17 mouse cellular contexts compared by ENCODE assay signal in the genomic region with DNA sequence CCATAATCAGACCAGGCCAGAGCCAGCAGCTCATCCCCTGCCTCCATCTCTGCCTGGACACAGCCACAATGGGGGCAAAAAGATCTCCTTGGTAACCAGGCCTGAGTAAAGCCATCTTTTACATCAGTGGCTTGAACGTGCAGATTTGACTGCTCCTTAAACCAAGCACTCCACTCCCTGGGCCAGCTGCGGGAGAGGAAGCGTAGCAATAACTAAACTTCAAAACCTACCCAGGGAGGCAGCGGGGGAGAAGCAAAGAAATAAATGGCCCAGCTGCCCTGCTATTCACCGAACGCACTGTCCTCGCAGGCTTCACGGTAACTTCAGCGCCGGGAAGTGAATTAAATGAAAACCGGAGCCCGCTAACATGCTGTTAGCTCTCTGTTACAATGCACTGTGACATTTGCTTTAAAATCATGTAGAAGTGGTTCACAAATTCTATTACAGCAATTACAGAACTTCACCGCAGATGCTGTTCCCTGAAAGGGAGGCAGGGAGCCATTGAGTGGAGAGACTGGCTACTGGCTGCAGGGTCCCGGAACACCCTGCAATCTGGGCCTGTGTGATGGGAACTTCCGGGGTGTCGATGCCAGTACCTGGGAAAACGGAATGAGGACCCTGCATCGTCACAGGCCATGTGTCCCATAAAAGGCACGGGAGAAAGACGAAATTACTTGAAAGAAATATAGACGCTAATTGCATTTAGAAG. TPM values are rescaled to one million over a fixed set of nuclear protein-coding genes. Genes with fewer than 3 reads are reported as not detected.
DNase-seq lines count a peak whose midpoint lies in the region; ATAC-seq and TF ChIP-seq lines count a peak whose summit lies in the region.
"Had no signal": no experiment of that assay in that cellular context is flagged by ENCODE, and none has a peak within 500 bp of the region (broad histone marks: within the 10 kb centered on the region; RNA-seq: fewer than 3 reads in every experiment).

No protein-coding gene starts in this region.

- no peak overlapping the region for H3K9ac ChIP-seq in forebrain, embryonic 13.5 days
- H3K9ac ChIP-seq in hindbrain, embryonic 14.5 days, result no peak overlapping the region
- no peak overlapping the region for H3K9ac ChIP-seq in midbrain, embryonic 16.5 days (ENCODE audit: low read depth, low read length)
- H3K9ac ChIP-seq: embryonic facial prominence, embryonic 13.5 days; liver, embryonic 14.5 days had no signal

- peak overlapping the region; percentile 12 for H3K4me2 ChIP-seq in forebrain, embryonic 13.5 days
- peak overlapping the region; percentile 10; the same call in 1 of the 2 replicates for H3K4me2 ChIP-seq in hindbrain, embryonic 14.5 days (replicated peaks)
- peak overlapping the region; percentile 2; the same call in 1 of the 2 replicates for H3K4me2 ChIP-seq in midbrain, embryonic 16.5 days (ENCODE audit: low read length)
- H3K4me2 ChIP-seq: embryonic facial prominence, embryonic 13.5 days had no signal

- H3K4me1 ChIP-seq in forebrain, embryonic 13.5 days, result peaks cover 11% of the 10 kb centered on the region
- H3K4me1 ChIP-seq in hindbrain, embryonic 14.5 days (replicated peaks; ENCODE audit: control insufficient read depth, insufficient read depth, low read length), result peaks cover 5% of the 10 kb centered on the region; the same call in 1 of the 2 replicates
- H3K4me1 ChIP-seq in midbrain, embryonic 16.5 days (ENCODE audit: control insufficient read depth, insufficient read depth, low read length), result no peaks in the 10 kb centered on the region; the same call in 1 of the 2 replicates
- H3K4me1 ChIP-seq: embryonic facial prominence, embryonic 13.5 days; limb, embryonic 10.5 days had no signal

- H3K36me3 ChIP-seq in forebrain, embryonic 13.5 days (ENCODE audit: poor library complexity, severe bottlenecking), result no peaks in the 10 kb centered on the region
- no peaks in the 10 kb centered on the region for H3K36me3 ChIP-seq in hindbrain, embryonic 14.5 days (replicated peaks; ENCODE audit: control insufficient read depth, insufficient read depth)
- H3K36me3 ChIP-seq in midbrain, embryonic 16.5 days (ENCODE audit: control insufficient read depth, insufficient read depth, low read length), result no peaks in the 10 kb centered on the region
- H3K36me3 ChIP-seq: embryonic facial prominence, embryonic 13.5 days; limb, embryonic 10.5 days had no signal

- peak; percentile 80 for DNase-seq in brain, embryonic 14.5 days (ENCODE audit: low read depth)
- DNase-seq in hindbrain, embryonic 14.5 days (ENCODE audit: low spot score), result no peak
- DNase-seq in lung, postnatal 10 days, result no peak
- DNase-seq in thymus, postnatal 36 days, result no peak
- DNase-seq in left cerebral cortex, adult 11 months (ENCODE audit: low spot score), result no peak
- DNase-seq: cerebellum, adult 18-20 months; heart, postnatal 14 days; kidney, adult 11 months; kidney, postnatal 14 days; lung, postnatal 14 days; right cerebral cortex, postnatal 14 days; thymus, postnatal 4 days had no signal

- H3K27me3 ChIP-seq in forebrain, embryonic 13.5 days, result no peaks in the 10 kb centered on the region
- no peaks in the 10 kb centered on the region for H3K27me3 ChIP-seq in hindbrain, embryonic 14.5 days (ENCODE audit: control insufficient read depth, insufficient read depth, low read length)
- H3K27me3 ChIP-seq in midbrain, embryonic 16.5 days (ENCODE audit: control insufficient read depth, insufficient read depth, low read depth, low read length), result no peaks in the 10 kb centered on the region
- H3K27me3 ChIP-seq: embryonic facial prominence, embryonic 13.5 days had no signal

- no peak for TF ChIP-seq POLR2A in brain, embryonic 14.5 days (IDR thresholded peaks at IDR 0.05; ENCODE audit: borderline replicate concordance, extremely low read depth, insufficient read depth, insufficient read length, poor library complexity, severe bottlenecking)

- no peaks in the 10 kb centered on the region for H3K9me3 ChIP-seq in forebrain, embryonic 13.5 days (replicated peaks)
- H3K9me3 ChIP-seq in hindbrain, embryonic 14.5 days (ENCODE audit: control insufficient read depth, low read length), result no peaks in the 10 kb centered on the region
- H3K9me3 ChIP-seq in midbrain, embryonic 16.5 days (replicated peaks; ENCODE audit: control insufficient read depth, low read length, poor library complexity, severe bottlenecking), result no peaks in the 10 kb centered on the region
- H3K9me3 ChIP-seq: embryonic facial prominence, embryonic 13.5 days; limb, embryonic 10.5 days had no signal

- peak; percentile 57; the same call in 1 of the 2 replicates for ATAC-seq in forebrain, embryonic 13.5 days
- ATAC-seq in hindbrain, embryonic 14.5 days (ENCODE audit: low FRiP score), result 0 out of 2 replicates have a peak, but pooled peaks have one; percentile 27
- 0 out of 2 replicates have a peak, but pooled peaks have one; percentile 32 for ATAC-seq in midbrain, embryonic 16.5 days

- no peak overlapping the region for H3K4me3 ChIP-seq in forebrain, embryonic 13.5 days
- no peak overlapping the region for H3K4me3 ChIP-seq in hindbrain, embryonic 14.5 days (replicated peaks; ENCODE audit: low read length)
- no peak overlapping the region for H3K4me3 ChIP-seq in midbrain, embryonic 16.5 days (ENCODE audit: low read depth, low read length)
- H3K4me3 ChIP-seq: embryonic facial prominence, embryonic 13.5 days; limb, embryonic 10.5 days had no signal

- no peak for TF ChIP-seq CTCF in brain, embryonic 14.5 days (IDR thresholded peaks at IDR 0.05; ENCODE audit: borderline replicate concordance, extremely low read depth, insufficient read depth, insufficient read length)

- whole genome bisulfite sequencing in forebrain, embryonic 13.5 days, result 52% methylated on average over 21 of the region's 21 CpGs
- 42% methylated on average over 21 of the region's 21 CpGs for WGBS in hindbrain, embryonic 14.5 days
- WGBS in midbrain, embryonic 16.5 days, result 47% methylated on average over 21 of the region's 21 CpGs

- peak overlapping the region; percentile 60 for H3K27ac ChIP-seq in forebrain, embryonic 13.5 days
- H3K27ac ChIP-seq in hindbrain, embryonic 14.5 days, result no peak overlapping the region
- H3K27ac ChIP-seq in midbrain, embryonic 16.5 days (ENCODE audit: low read length), result no peak overlapping the region
- H3K27ac ChIP-seq: embryonic facial prominence, embryonic 13.5 days; limb, embryonic 10.5 days; liver, embryonic 14.5 days had no signal

RNA-seq across cellular contexts. Expression of a gene that starts 30.5 kb away (rescaled TPM):
- polyA plus RNA-seq in brain, embryonic 14.5 days (2012; rRNA removed), result 0.04 TPM in 1 of 2 replicates, not detected in the other
- not detected in 2 replicates for polyA plus RNA-seq in forebrain, embryonic 13.5 days (2015; fragmentation: Nextera tagmentation; extraction: Ambion mirVana)
- polyA plus RNA-seq in hindbrain, embryonic 14.5 days (2014; fragmentation: Nextera tagmentation; extraction: Ambion mirVana), result 0.22 and 0.28 TPM in 2 replicates
- polyA plus RNA-seq in midbrain, embryonic 16.5 days (2015; fragmentation: Nextera tagmentation; extraction: Ambion mirVana), result 0.10 and 0.13 TPM in 2 replicates
- polyA plus RNA-seq: embryonic facial prominence, embryonic 13.5 days; liver, embryonic 14.5 days had no signal
